Mouse (Mus musculus) 3134 (cell line): ENCODE data around the gene Tbc1d22b.
"Not testable (repeated sequence)": the region's sequence is repeated elsewhere in the genome, so short reads cannot be mapped to it uniquely, and the experiment has no call there.

Experiments
- DNase-seq: peaks from one replicate; pipeline ENCODE4 v3.0.0-alpha.2; 2011; ENCODE audit warnings: low spot score; ENCODE audit not compliant: insufficient read length; ENCODE audit errors: extremely low read depth

Tbc1d22b gene

GRCm38 (mm10) chr17:29589221-29589898 is 39.8 kb downstream of the Tbc1d22b start:
- DNase-seq, result no peak

- DNase-seq, result no peak
These were observed 46.5 kb downstream of the Tbc1d22b start for GRCm38 (mm10) chr17:29595891-29596770.

- no peak for DNase-seq
These were observed 47.2 kb downstream of the Tbc1d22b start for GRCm38 (mm10) chr17:29596771-29597132.

- no peak for DNase-seq
These were observed 49.5 kb downstream of the Tbc1d22b start for GRCm38 (mm10) chr17:29599051-29599450.

GRCm38 (mm10) chr17:29599537-29599936 is 50.0 kb downstream of the Tbc1d22b start:
- no peak for DNase-seq

- DNase-seq, result no peak
These were observed 51.8 kb downstream of the Tbc1d22b start for GRCm38 (mm10) chr17:29601391-29601790.

- DNase-seq, result no peak
These were observed 53.7 kb downstream of the Tbc1d22b start for GRCm38 (mm10) chr17:29603283-29603682.

GRCm38 (mm10) chr17:29613453-29613852 is 63.9 kb downstream of the Tbc1d22b start:
- DNase-seq, result not testable (repeated sequence)

- DNase-seq, result peak; percentile 98
These were observed 64.8 kb downstream of the Tbc1d22b start, which contains the start of the genes Rnf8 and Gm28043 for GRCm38 (mm10) chr17:29614115-29615023. TSS of gene Rnf8 (plus strand) at chr17:29614790. TSS of gene Gm28043 (plus strand) at chr17:29614876.

GRCm38 (mm10) chr17:29615024-29615551 is 65.5 kb downstream of the Tbc1d22b start:
- DNase-seq, result no peak

- DNase-seq, result no peak
These were observed 66.0 kb downstream of the Tbc1d22b start for GRCm38 (mm10) chr17:29615616-29616015.

GRCm38 (mm10) chr17:29619231-29619630 is 69.6 kb downstream of the Tbc1d22b start:
- DNase-seq, result no peak

- no peak for DNase-seq
These were observed 73.9 kb downstream of the Tbc1d22b start for GRCm38 (mm10) chr17:29623488-29623887.

GRCm38 (mm10) chr17:29627285-29627684 is 77.7 kb downstream of the Tbc1d22b start:
- DNase-seq, result no peak

- DNase-seq, result no peak
These were observed 79.4 kb downstream of the Tbc1d22b start for GRCm38 (mm10) chr17:29628946-29629345.

GRCm38 (mm10) chr17:29629620-29630019 is 80.0 kb downstream of the Tbc1d22b start:
- no peak for DNase-seq

GRCm38 (mm10) chr17:29632312-29632711 is 82.7 kb downstream of the Tbc1d22b start:
- no peak for DNase-seq

GRCm38 (mm10) chr17:29635492-29635891 is 85.9 kb downstream of the Tbc1d22b start:
- no peak for DNase-seq

GRCm38 (mm10) chr17:29636118-29636517 is 86.5 kb downstream of the Tbc1d22b start:
- no peak for DNase-seq

- no peak for DNase-seq
These were observed 87.8 kb downstream of the Tbc1d22b start for GRCm38 (mm10) chr17:29637377-29637776.
